Mouse (Mus musculus): ENCODE measurements around the gene Stk24.

Gene Stk24

DNA sequence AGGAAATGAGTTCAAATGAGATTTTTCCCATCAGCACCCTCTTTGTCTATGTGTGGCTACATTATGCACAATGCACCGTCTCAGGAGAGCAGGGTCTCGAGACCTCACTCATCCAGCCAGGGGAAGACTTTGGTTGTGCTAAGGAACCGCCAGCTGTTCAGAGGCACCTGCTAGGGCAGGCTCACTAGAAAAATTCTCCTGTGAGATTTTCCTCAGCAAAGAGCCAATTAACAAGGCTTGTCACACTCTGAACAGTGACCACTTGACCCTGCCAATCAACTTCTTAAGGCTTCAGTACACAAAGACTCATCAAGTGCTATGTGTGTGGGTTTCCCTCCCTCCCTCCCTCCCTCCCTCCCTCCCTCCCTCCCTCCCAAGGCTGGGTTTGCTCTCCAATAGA lies 4.0 kb upstream of the Stk24 start:
- ATAC-seq (ENCODE audit: insufficient number of reproducible peaks, low FRiP score, low TSS enrichment), result no peak

DNA sequence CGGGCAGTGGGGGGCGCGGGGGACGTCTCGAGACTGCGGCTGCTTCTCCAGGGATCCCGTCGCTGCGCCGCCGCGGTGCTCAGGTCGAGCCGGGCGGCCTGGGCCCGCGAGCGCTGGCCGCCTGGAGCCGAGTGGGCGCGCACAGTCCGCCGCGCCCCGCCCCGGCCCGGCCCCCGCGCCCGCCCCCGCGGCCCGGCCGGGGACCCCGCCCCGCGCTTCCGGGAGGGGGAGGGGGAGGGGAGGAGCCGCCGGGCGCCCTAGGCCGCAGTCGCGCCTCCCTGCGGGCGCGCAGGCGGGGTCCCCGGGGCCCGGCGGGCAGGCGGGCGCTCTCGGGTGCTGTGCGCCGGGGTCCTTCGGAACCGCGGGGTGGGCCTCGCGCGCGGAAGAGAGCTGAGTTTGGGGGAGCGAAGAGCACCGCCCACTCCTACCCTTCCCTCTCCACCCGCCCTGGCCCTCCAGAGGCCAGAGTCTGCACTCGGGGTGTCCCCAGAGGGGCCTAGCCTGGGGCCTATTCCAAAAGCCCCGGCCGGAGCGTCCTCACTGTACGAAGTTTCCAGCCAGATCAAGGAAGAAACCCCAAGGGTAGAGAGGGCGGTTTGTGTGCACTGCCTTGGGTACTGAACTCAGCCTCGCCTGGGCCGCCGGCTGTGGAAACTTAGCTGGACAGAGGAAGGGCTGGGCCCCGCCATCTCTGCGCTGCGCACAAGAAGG lies 540 bp downstream of the Stk24 start:
- ATAC-seq (ENCODE audit: insufficient number of reproducible peaks, low FRiP score, low TSS enrichment), result peak; percentile 70

DNA sequence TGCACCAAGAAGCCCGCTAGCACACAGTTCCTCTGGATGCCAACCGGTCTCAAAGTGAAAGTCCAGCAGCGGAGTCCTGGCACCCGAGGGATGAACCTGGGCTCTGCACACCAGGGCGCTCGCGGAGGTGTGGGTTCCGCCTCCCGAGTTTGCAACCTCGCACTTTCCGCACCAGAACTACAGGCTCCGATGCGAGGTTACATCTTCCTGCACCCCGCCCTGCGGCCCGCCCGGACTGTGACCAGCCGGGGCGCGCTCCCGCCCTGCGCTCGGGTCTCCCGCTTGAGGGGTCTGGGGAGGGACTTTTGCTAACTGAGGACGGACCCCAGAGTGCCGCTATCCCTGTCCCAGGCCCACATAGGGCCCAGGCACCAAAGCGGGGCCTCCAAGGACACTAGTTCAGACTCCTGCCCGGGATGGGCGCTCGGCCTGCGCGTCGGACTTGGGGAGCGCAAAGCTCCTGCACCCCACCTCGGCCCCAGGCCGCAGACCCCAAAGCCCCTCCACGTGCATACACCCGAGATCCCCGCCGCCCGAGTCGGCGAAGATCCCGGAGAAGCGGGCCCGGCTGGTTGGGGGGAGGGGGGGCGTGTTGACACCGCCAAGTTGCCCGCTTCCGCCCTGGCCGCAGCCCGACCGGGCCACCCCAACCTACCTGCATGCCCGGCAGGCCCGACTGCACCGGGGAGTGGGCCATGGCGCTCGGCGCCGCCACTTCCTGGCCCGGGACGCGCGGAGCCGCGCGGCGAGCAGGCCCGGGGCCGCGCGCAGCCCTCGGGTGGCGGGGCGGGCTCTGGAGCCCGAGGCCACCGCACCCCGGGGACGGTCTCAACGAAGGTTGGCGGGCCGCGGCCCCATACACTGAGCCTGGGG lies 1.3 kb downstream of the Stk24 start:
- ATAC-seq (ENCODE audit: insufficient number of reproducible peaks, low FRiP score, low TSS enrichment), result peak; percentile 64

DNA sequence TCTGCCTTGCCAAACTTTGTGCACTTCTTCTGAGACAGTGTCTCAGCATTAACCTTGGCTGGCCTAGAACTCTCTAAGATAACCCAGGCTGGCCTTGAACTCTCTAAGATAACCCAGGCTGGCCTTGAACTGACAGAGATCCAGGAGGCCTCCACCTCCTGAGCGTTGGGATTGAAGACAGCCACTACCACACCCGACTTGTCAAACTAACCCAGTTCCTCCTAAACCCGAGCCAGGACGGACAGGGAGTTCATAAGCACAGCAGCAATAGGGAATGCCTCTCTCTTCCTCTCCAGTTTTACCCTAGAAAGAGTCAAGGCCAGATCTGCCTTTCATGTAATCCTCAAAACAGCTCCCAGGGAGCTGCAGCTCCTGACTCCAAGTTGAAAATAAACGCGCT lies 3.2 kb downstream of the Stk24 start:
- ATAC-seq (ENCODE audit: insufficient number of reproducible peaks, low FRiP score, low TSS enrichment), result no peak

DNA sequence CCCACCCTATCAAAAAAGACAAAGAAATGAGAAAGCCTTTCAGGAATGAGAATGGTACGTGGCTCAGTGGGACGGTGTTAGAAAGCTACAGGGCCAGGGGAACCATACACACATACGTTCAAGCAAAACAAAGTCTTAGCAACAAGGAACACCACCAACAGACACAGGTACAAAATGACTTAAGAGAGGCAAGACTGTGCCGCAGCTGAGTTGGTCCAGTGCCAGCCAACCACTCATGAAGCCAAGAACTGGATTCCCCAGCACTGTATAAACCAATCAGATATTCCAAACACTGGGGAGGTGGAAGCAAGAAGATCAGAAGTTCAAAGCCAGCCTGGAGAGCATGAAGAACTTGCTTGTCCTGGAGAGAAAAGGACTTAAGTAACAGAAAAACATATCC lies 5.9 kb downstream of the Stk24 start:
- ATAC-seq (ENCODE audit: insufficient number of reproducible peaks, low FRiP score, low TSS enrichment), result no peak

DNA sequence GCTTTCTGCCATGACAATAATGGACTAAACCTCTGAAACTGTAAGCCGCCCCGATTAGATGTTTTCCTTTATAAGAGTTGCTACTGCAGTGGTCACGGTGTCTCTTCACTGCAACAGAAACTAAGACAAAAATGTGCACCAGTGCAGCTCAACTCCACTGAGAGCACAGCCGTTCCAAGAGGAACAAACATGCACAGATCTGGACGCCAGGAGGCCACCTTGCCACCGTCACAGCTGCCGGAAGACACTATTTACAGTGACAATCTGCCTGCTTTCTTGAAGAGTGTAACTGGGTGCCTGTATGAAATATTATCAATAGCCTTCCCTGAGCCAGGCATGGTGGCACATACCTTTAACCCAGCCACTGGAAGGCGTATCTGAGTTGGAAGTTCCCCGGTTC lies 6.8 kb downstream of the Stk24 start:
- ATAC-seq (ENCODE audit: insufficient number of reproducible peaks, low FRiP score, low TSS enrichment), result no peak

DNA sequence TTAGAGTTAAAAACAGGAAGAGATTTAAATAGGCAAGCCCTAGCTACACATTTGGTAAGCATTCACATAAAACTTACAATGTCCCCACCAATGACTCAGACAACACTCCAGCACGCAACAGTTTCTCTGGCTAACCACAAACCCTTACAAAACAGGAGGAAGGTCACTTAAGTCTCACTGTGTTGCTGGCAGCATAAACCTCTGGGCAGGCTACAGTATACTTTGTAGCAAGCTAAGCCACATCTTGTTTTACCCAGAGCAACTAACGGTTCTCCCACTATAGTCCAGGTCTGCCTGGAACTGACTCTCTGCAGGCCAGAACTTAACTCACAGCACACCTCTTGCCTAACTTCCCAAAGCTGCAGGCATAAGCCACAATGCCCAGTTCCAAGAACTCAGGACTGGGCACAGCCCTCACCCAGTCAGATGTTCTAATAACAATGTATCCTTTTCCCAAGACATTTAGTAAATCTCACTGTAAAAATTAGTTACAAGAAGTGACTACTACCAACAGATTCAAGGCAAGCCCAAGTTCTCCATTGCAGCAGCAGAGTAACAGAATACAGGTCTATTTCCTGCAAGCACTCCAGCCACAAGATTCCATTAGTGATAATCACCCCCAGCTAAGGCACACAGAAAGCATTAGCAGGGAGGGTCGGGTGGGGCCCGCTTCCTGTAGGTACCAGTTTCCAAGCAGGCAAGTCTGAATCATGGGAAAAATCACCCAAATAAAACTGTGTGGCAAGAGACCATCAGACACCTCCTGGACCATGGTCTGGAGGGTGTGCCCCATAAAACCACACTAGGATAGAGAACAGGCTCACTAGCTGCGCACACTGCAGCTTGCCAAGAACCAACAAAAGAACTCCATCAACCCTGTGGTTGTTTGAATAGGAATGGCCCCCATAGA lies 7.6 kb downstream of the Stk24 start:
- no peak for ATAC-seq (ENCODE audit: insufficient number of reproducible peaks, low FRiP score, low TSS enrichment)

DNA sequence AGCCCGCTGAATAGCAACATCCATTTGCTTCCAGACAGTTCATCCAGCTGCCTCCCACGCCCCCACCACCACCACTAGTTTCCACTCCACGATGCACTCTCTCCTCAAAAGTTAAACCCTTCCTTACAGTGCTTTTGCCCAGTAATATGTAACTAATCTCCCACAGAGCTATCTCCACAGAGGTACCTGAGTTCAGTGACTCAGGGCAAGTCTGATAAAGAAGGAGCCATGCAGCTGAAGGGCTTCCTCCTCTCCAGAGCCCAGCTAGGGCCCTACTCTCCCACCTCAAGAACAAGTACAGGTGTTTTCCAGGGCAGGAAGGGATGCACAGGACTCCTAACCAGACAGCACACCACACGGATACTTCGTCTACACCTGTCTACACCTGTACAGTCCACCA lies 10.4 kb downstream of the Stk24 start:
- no peak for ATAC-seq (ENCODE audit: insufficient number of reproducible peaks, low FRiP score, low TSS enrichment)

DNA sequence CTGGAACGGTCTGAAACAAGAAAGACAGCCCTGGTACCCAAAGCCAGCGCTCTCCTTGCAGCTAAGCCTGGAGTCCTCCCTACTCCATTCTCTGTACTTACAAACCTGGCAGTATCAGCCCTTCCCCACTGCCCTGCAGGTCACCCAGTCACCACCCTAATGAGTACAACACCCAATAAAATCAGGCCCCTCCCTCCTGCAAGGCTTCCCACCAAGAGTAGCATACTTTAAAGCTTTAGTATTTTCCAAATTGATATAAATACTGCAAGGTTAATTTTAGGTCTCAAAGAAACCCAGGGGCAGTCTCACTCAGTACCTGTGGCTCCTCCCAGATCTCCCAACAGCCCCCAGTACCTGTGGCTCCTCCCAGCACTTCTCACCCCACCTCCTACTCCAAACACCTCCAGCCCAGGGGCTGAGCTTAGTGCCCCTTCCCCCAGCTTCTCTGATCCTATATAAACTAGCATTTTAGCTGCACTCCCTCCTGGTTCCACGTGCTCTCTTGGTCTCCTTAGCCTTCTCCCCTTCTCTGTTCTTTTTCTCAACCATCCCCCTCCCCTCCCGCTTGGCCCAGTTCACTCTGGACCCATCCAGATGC lies 11.6 kb downstream of the Stk24 start:
- no peak for ATAC-seq (ENCODE audit: insufficient number of reproducible peaks, low FRiP score, low TSS enrichment)

DNA sequence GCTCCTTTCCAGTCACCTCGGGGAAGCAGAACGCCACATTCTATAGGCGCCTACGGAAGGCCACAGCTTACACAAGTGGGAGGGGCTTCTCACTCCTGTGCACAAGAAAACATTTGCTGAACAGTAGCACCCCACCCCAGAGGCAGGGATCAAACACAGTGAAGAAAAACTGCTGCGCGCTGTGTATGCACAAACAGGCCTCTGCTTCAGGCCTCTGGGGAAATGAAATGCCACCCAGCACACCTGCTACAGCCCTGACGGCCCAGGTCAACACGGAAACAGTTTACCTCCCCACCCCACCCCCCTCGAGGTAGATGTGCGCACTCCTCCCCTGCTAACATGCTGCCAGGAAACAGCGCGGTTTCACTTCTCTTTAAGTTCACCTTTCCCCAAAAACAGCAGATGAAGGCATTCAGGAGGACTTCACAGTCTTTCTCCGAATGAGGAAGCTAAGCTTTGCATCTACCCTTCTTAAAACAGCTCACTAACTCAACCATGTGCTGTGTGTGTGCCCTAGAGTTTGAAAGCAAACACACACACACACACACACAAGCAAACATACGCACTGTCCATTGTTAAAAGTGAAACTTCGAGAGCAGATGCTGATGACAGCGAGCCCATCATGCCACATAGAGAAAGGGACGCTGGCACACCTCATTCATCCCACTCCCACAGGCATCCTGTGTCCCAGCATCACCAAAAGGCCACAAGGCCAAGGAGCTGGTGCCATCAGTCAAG lies 13.7 kb downstream of the Stk24 start:
- ATAC-seq (ENCODE audit: insufficient number of reproducible peaks, low FRiP score, low TSS enrichment), result no peak

DNA sequence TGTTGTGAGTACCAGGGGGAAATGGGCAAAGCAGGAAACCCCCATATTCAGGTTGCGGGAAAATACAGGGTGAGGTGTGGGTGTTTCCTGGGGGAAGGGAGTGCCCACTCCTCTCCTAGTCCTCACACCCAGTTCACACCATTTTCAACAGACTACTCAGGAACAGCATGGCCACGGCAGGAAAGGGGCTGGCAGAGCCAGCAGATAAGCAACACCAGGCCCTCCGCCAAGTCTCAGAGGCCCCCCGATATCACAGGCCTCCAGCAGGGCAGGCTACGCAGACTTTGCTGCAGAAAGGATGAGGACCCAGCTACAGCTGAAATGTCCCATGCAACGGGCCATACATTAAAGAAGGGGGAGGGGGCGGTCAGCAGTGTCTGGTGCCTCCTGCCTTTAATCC lies 14.4 kb downstream of the Stk24 start:
- no peak for ATAC-seq (ENCODE audit: insufficient number of reproducible peaks, low FRiP score, low TSS enrichment)

DNA sequence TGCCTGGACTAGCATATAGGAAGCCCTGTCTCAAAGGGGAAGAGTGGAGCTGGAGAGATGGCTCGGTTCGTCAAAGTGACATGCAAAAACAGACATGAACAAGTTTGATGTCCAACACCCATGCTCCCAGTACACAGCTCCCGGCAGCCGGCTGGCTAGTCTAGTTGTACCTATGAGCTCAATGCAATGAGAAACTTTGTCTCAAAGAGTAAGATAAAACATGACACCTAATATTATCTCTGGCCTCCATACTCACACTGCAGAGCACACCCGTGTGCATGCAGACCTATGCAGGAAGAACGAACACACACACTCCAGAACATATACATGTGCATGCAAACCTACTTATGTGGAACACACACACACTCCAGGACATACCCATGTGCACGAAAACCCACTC lies 15.5 kb downstream of the Stk24 start:
- ATAC-seq (ENCODE audit: insufficient number of reproducible peaks, low FRiP score, low TSS enrichment), result no peak

DNA sequence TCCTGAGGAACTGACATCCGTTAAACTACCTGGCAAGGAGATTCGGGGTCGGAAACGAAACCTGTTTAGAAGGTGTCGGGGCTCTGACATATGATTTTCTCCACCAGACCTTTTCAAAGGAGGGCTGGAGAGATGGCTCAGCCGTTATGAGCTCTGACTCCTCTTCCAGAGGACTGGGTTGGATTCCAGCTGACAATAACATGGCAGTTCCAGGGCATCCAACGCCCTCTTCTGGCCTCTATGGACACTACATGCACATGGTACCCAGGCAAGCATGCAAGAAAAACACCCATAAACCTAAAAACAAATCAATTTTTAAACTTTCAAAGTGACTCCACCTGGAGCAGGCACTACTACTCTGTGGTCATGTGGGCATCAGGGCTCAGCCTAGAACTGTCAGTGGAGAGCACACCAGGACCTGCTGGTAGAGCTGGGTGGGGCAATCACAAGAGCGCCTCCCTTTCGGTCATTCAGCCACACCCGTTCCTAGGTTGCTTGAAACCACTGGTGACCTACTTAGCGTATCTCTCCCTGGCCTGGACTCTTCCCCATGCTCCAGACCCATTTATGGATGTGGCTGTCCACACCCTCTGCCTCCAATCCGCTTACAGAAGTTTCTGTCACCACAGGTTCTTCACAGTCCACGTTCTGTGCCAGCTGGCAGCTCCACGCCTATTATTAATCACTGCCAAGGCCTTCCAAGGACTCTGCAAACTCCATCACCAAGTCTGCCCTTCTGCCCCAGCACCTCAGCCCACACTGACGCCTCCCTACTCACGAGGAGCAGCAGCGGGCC lies 18.3 kb downstream of the Stk24 start:
- no peak for ATAC-seq (ENCODE audit: insufficient number of reproducible peaks, low FRiP score, low TSS enrichment)

DNA sequence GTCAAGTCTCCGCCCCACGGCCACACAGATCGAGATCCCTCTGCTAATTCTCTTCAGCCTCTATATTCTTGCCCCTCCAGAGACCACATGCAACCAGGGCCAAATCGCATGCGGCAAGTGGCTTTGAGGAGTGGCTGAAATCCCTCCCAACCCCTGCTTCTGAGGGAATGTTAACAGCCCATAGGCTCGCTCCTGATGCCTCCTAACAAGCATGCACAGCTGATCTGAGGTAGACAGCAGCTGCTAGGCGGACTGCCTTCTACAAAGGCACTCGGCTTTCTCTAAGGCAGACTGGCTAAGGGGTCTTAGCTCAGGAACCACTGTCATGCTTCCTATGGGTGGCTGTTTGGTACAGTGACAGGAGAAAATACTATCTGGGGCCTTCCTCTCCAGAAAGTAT lies 20.0 kb downstream of the Stk24 start:
- ATAC-seq (ENCODE audit: insufficient number of reproducible peaks, low FRiP score, low TSS enrichment), result no peak

DNA sequence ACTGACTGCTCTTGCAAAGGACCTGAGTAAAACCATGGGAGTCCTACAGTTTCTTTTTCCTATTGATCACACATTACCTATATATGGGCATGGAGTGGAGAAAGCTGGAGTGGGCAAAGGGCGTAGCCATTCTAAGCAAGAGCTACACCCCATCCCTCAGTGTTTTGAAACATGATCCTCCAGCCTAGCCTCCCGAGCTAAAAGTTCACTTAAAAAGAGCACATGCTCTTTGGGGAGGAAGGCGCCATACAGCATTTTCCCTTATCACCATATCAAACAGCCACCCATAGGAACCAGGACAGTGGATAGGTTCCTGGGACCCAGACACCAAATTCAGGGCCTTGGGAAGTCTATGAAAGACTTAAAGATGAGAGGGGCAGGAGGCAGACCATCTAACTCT lies 20.8 kb downstream of the Stk24 start:
- ATAC-seq (ENCODE audit: insufficient number of reproducible peaks, low FRiP score, low TSS enrichment), result no peak

DNA sequence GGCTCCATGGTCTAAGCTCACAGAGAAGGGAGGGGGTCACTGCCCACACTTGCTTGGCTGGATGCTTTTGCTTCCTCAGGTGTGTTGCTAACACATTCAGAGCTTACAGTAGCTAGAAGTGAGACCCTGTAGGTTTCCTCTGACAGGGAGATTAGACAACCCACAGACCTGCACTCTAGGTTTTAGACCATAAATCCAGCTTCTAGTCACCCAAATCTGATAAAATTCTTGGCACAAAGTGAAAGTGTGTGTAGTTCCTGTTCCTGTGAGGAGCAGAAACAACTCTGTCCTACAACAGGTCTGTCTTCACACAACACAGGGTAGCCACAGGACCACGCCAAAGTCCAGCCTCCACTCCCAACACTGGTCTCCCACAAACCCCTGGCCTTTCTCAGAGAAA lies 21.5 kb downstream of the Stk24 start:
- no peak for ATAC-seq (ENCODE audit: insufficient number of reproducible peaks, low FRiP score, low TSS enrichment)

DNA sequence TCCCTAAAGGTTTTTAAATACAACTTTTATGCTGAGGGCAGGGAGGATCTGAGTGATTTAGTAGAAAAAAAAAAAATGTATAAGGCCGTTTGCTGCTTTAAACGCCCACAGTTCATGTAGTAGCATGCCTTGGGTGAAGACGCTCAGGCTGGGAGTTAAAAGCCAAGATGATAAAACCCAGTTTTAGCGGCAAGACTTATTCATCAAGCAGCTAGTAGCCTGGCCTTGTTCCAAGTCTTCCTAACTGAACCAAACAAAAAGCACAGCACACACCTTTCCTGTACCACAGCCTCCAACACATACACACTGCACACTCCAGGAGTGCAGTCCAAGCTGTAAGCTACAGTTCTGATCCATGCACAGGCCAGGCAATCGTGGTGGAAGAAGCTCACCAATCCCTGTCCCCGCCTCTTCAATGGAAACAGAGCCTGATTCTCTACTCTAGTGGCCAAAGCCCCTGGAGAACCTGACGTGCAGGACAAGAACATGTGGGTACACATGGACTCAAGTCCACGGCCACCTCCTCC lies 23.4 kb downstream of the Stk24 start:
- ATAC-seq (ENCODE audit: insufficient number of reproducible peaks, low FRiP score, low TSS enrichment), result no peak

DNA sequence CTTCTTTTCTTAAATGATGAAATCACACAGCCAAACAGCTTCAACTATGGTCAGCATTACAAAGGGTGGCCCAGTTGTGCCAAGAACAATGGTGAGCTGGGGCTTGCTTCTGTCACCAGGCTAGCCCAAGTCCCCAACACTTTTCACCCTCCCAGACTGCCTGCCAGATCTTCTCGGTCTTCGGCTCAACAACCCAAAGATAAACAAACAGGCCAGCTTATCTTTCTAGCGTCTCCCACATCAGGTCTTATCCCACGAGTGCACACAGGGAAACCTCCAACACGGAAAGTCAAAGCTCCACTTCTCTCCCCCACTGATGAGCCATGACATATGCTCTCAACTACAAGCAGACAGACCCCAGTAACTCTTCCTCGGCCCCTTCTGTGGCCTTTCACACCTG lies 24.1 kb downstream of the Stk24 start:
- ATAC-seq (ENCODE audit: insufficient number of reproducible peaks, low FRiP score, low TSS enrichment), result no peak
